Mouse (Mus musculus) kidney, embryonic 16.5 days (tissue): ENCODE data around the gene Amn. TPM values are rescaled to one million over a fixed set of nuclear protein-coding genes. Genes with fewer than 3 reads are reported as not detected.
A peak's percentile ranks its signal among the peaks of the same experiment; 100 is the strongest.

ENCODE experiments used
- ATAC-seq: fragments of 200-750 bp; cut with Nextera tagmentation; 2 replicates; pipeline ENCODE4 v1.8.0; 2017; ENCODE audit warnings: moderate TSS enrichment; ENCODE audit not compliant: low FRiP score, low TSS enrichment
- H3K27ac ChIP-seq: fragments of 300-500 bp; sonication (generic); 2 replicates; pipeline ENCODE4 v1.5.1; 2014; ENCODE audit warnings: low read length
- H3K27me3 ChIP-seq: fragments of 300-500 bp; sonication (generic); 2 replicates; pipeline ENCODE4 v1.6.1; 2014; ENCODE audit warnings: low read length, control low read depth, mixed read lengths; ENCODE audit not compliant: insufficient read depth
- H3K36me3 ChIP-seq: fragments of 300-500 bp; sonication (generic); 2 replicates; pipeline ENCODE4 v1.6.1; 2014; ENCODE audit warnings: low read length, control low read depth, mixed read lengths; ENCODE audit not compliant: insufficient read depth
- H3K4me1 ChIP-seq: fragments of 300-500 bp; sonication (generic); 2 replicates; pipeline ENCODE4 v1.6.1; 2014; ENCODE audit warnings: low read length, control low read depth, mixed read lengths; ENCODE audit not compliant: insufficient read depth
- H3K4me2 ChIP-seq: fragments of 300-500 bp; sonication (generic); replicated peaks from 2 replicates; pipeline ENCODE4 v1.6.1; 2014; ENCODE audit warnings: low read depth, low read length
- H3K4me3 ChIP-seq: fragments of 300-500 bp; sonication (generic); 2 replicates; pipeline ENCODE4 v1.5.1; 2014; ENCODE audit warnings: mild to moderate bottlenecking, low read length
- H3K9ac ChIP-seq: fragments of 300-500 bp; sonication (generic); replicated peaks from 2 replicates; pipeline ENCODE4 v1.6.1; 2014; ENCODE audit warnings: low read length
- H3K9me3 ChIP-seq: fragments of 300-500 bp; sonication (generic); 2 replicates; pipeline ENCODE4 v1.6.1; 2016; ENCODE audit warnings: low read length, control low read depth
- WGBS: fragments of 180-500 bp; shearing (Covaris S2); extraction: QIAGEN DNeasy Blood & Tissue Kit; methylation state at CpG from one replicate; pipeline ENCODE4 v1.1.7; 2014; 5-methylcytosine and 5-hydroxymethylcytosine counted together
- polyA plus RNA-seq: library from polyadenylated mRNA; unstranded; fragments of >200 nt; fragmentation: Nextera tagmentation; extraction: Ambion mirVana; gene quantifications from 2 replicates; pipeline ENCODE4 v1.2.1, GENCODE M21; 2015

The Amn gene
- polyA plus RNA-seq, 1 experiment from 2014 or later: 87.7 TPM

DNA sequence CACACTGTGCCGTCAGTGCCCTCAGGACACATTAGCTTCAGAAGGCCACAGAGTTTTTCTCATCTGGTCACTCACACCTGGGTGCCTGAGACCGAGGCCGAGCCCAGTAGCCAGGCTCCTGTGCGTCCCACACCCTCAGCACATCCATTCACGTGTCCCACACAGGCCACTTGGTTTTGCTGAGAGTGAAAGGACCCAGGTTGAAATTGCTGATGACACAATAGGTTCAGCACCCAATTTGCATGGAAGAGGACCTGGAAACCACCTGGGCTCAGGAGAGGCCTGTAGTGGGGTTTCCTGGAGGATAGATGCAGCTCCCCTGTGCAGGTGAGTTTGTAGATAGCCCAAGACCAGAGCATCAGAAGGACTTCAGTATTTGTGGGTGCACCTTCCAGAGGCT is 32.5 kb upstream of the Amn start:
- Histone ChIP-seq H3K9ac (no peak overlapping the region), H3K27ac (peak overlapping the region; percentile 76), H3K4me2 (no peak overlapping the region), H3K4me1 (peaks cover 22% of the 10 kb centered on the region), H3K36me3 (peaks cover 3% of the 10 kb centered on the region; the same call in 1 of the 2 replicates), H3K9me3 (no peaks in the 10 kb centered on the region), H3K4me3 (no peak overlapping the region), H3K27me3 (no peaks in the 10 kb centered on the region)
- 89% methylated on average over 5 of the region's 5 CpGs for WGBS
- no peak for ATAC-seq

DNA sequence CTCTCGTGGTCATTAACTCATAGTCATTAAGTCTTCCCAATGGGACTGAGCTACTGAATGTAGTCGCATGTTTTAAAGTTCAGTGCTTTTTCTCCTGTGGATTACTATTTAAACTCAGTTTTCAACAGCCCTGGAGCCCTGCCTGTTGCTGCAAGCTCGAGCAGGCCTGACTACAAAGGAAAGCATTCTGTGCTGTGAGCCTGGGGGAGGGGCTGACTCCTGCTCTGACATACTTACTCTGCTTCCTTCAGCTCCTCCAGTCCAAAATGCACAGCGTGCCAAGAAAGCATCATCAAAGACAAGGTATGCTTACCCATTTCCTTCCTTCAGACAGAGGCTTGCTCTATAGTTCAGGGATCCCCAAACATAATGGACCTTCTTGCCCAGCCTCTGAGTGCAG is 32.1 kb upstream of the Amn start:
- Histone ChIP-seq H3K27ac (peak overlapping the region; percentile 76), H3K4me3 (no peak overlapping the region), H3K9ac (no peak overlapping the region), H3K4me1 (peaks cover 22% of the 10 kb centered on the region), H3K36me3 (peaks cover 5% of the 10 kb centered on the region; the same call in 1 of the 2 replicates), H3K27me3 (no peaks in the 10 kb centered on the region), H3K4me2 (no peak overlapping the region), H3K9me3 (no peaks in the 10 kb centered on the region)
- 0 out of 2 replicates have a peak, but pooled peaks have one; percentile 67 for ATAC-seq
- 28% methylated on average over 4 of the region's 4 CpGs for WGBS

DNA sequence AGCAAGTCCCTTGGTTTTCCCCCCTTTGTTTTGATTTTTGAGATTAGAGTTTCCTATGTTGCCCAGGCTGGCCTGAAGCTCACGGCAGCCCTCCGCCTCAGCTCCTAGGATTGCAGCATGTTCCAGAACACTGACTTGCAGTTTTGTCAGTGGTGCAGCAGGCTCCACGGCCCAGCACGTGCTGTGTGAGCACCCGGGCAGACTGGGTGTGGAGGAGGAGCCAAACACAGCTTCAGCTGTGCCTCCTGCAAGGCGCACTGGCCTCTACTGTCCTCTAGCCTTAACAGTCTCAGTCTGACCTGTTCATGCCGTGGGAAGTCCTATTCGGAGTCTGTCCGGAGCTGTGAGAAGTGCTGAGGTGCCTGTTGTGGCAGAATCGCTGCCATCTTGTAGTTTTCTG is 31.0 kb upstream of the Amn start:
- no peak overlapping the region for H3K4me2 ChIP-seq
- H3K4me1 ChIP-seq: peaks cover 22% of the 10 kb centered on the region
- H3K9me3 ChIP-seq: no peaks in the 10 kb centered on the region
- H3K9ac ChIP-seq: no peak overlapping the region
- H3K27me3 ChIP-seq: no peaks in the 10 kb centered on the region
- H3K36me3 ChIP-seq: peaks cover 6% of the 10 kb centered on the region; the same call in 1 of the 2 replicates
- H3K4me3 ChIP-seq: no peak overlapping the region
- WGBS: 59% methylated on average over 10 of the region's 10 CpGs
- H3K27ac ChIP-seq: peak overlapping the region; percentile 3; the same call in 1 of the 2 replicates
- ATAC-seq: peak; percentile 61

DNA sequence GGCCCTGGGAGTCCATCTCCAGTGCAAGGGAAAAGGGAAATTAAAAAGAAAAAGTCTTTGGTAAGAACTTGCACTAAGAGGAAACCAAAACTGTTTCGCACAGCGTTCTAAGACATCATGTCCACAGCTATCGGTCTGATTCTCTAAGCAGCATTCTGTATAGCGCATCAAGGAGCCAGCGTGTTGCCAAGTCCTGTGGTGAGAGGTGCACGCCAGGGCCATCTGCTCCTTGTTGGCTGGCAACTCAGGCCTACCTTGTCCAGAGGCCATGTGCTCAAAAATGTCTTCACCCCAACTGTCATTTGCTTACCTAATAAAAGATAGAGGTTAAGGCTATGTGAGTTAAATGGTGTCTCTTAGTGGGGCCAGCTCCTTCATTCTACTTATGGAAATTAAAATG is 29.0 kb upstream of the Amn start:
- Histone ChIP-seq H3K4me2 (no peak overlapping the region), H3K27ac (no peak overlapping the region), H3K4me1 (peaks cover 22% of the 10 kb centered on the region), H3K9me3 (no peaks in the 10 kb centered on the region), H3K36me3 (peaks cover 6% of the 10 kb centered on the region; the same call in 1 of the 2 replicates), H3K4me3 (no peak overlapping the region), H3K27me3 (no peaks in the 10 kb centered on the region), H3K9ac (no peak overlapping the region)
- ATAC-seq: no peak
- 97% methylated on average over 6 of the region's 6 CpGs for WGBS

DNA sequence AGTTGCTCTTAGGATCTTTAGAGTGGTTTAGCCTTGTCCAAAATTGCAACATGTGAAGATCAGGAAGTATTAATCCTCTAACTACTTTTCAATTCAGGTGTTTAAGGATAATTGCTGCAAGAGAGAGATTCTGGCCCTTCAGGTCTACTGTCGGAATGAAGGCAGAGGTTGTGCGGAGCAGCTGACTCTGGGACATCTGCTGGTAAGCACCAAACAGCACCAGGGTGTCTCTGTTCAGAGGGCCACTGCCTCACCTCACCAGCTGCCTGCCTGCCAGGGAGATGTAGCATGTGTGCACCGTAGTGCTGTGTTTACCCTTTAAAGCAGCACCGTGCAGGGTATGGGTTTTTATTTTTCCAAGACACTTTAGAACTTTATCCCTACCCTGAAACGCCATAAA is 28.5 kb upstream of the Amn start:
- Histone ChIP-seq H3K4me3 (no peak overlapping the region), H3K4me1 (peaks cover 22% of the 10 kb centered on the region), H3K9me3 (no peaks in the 10 kb centered on the region), H3K27ac (no peak overlapping the region), H3K36me3 (peaks cover 6% of the 10 kb centered on the region; the same call in 1 of the 2 replicates), H3K9ac (no peak overlapping the region), H3K4me2 (no peak overlapping the region), H3K27me3 (no peaks in the 10 kb centered on the region)
- WGBS: 77% methylated on average over 5 of the region's 5 CpGs
- no peak for ATAC-seq

DNA sequence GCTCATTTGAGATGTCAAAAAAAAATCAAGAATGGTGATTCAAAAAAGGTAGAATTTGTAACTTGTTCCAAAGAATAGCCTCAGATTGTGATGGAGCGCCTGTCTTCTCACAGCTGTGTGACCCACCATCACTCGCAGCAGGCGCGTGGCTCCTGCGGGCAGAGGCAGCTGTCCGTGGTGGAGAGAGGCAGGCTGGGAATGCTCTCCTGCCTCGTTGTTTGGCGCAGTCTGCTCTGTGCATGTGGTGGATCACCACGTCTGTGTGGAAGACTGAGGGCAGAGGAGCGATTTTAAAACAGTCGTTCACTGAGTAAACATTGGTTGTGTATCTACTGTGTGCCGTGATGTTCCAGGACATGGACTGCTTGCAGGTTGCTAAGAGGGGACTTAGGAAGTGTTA is 27.2 kb upstream of the Amn start:
- no peak for ATAC-seq
- Histone ChIP-seq H3K4me2 (no peak overlapping the region), H3K9me3 (no peaks in the 10 kb centered on the region), H3K27ac (no peak overlapping the region), H3K4me1 (peaks cover 10% of the 10 kb centered on the region; the same call in 1 of the 2 replicates), H3K36me3 (peaks cover 15% of the 10 kb centered on the region), H3K4me3 (no peak overlapping the region), H3K9ac (no peak overlapping the region), H3K27me3 (no peaks in the 10 kb centered on the region)
- WGBS: 91% methylated on average over 12 of the region's 12 CpGs

DNA sequence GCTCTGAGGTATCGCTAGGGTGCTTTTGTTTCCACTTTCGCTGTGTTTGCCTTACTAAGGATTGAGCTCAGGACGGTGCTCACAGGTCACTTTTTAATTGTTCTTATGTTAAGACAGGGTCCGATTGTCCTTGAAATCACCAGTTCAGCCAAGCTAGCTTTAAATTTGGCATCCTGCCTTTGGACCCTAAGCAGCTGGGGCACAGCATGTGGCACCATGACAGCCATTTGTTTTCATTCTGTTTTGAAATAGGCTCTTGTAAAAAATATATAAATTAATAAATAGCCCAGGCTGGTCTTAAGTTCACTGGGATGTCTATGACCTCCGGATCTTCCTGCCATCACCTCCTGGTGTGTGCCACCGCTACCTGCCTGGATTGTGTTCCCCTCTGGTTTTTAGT is 25.8 kb upstream of the Amn start:
- Histone ChIP-seq H3K27me3 (no peaks in the 10 kb centered on the region), H3K9ac (no peak overlapping the region), H3K4me3 (no peak overlapping the region), H3K27ac (no peak overlapping the region), H3K4me1 (peaks cover 2% of the 10 kb centered on the region; the same call in 1 of the 2 replicates), H3K36me3 (peaks cover 15% of the 10 kb centered on the region), H3K4me2 (no peak overlapping the region), H3K9me3 (no peaks in the 10 kb centered on the region)
- ATAC-seq: no peak
- 91% methylated on average over 6 of the region's 6 CpGs for WGBS

DNA sequence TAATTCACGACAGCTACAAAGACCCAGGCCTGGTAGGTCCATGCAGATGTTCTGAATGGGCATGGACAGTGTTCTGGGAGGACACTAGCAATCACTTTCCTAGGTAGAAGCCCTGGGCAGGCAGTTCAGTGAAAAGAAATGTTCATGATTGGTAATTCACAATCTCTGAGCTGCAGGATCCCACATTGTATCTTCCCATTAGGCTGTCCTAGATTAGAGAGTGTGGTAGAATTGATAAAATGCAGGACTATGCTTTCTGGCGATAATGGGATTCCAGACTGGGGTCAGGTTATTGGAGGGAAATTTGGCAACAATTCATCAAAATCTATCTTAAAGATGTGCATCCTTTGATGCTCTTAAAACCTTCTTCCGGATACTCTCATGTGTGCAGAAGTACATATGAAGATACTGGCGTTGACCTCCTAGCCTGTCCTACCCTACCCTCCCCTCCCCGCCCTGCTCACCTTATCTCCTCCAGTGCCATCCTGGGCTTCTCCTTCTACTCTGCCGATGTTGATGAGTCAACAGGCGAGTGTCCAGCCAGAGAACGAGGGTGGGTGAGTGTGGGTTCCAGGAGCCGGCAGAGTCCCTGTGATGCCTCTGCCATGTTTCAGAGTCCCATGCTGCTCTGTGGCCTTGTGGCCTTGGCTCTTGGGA is 24.0 kb upstream of the Amn start:
- WGBS: 91% methylated on average over 9 of the region's 9 CpGs
- no peaks in the 10 kb centered on the region for H3K4me1 ChIP-seq

DNA sequence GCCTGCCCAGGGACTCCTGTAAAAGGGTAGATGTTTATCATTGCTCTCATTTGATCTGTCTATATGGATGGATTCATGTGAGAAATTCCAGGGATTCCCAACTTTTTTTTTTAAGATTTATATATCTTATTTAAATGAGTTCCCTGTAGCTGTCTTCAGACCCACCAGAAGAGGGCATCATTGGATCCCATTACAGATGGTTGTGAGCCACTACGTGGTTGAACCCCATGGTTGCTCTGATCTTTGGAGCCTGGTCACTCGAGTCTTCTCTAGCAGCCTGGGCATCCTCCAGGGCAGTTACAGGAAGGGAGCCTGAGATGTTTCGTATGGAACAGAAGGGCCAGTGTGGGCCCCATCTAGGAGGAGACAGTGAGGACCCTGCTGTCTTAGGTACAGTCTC is 21.8 kb upstream of the Amn start:
- H3K27me3 ChIP-seq: no peaks in the 10 kb centered on the region
- H3K4me1 ChIP-seq: no peaks in the 10 kb centered on the region
- no peak overlapping the region for H3K27ac ChIP-seq
- no peak overlapping the region for H3K4me2 ChIP-seq
- ATAC-seq: no peak
- no peak overlapping the region for H3K4me3 ChIP-seq
- WGBS: 61% methylated on average over 3 of the region's 3 CpGs
- no peak overlapping the region for H3K9ac ChIP-seq
- no peaks in the 10 kb centered on the region for H3K9me3 ChIP-seq
- H3K36me3 ChIP-seq: peaks cover 12% of the 10 kb centered on the region

More for the DNA sequence above, 24.0 kb upstream of the Amn start:
- no peak for ATAC-seq
- no peaks in the 10 kb centered on the region for H3K9me3 ChIP-seq
- no peaks in the 10 kb centered on the region for H3K27me3 ChIP-seq
- no peak overlapping the region for H3K9ac ChIP-seq
- H3K4me2 ChIP-seq: no peak overlapping the region
- H3K27ac ChIP-seq: no peak overlapping the region
- no peak overlapping the region for H3K4me3 ChIP-seq
- H3K36me3 ChIP-seq: peaks cover 15% of the 10 kb centered on the region

DNA sequence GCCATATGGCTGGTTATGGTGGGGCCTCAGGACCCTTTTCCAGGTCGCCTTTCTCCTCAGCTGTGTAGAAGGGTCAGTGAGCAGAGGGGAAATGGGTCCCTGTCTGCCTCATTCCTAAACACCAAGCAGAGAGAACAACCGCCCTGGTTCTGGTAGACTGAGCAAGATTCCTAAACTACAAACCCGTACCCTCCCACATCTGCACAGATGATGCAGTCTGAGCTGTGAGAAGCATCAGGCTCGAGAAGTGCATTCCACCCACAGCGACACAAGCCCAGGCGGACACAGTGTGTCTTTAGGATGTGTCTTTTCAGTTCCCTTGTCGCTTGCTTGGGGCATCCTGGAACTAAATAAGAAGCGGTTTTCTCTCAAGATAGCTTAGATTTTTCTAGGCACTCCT is 20.8 kb upstream of the Amn start:
- H3K27ac ChIP-seq: no peak overlapping the region
- H3K4me3 ChIP-seq: no peak overlapping the region
- no peaks in the 10 kb centered on the region for H3K4me1 ChIP-seq
- no peak overlapping the region for H3K4me2 ChIP-seq
- H3K36me3 ChIP-seq: peaks cover 9% of the 10 kb centered on the region
- WGBS: 45% methylated on average over 8 of the region's 8 CpGs
- no peaks in the 10 kb centered on the region for H3K27me3 ChIP-seq
- no peaks in the 10 kb centered on the region for H3K9me3 ChIP-seq
- no peak overlapping the region for H3K9ac ChIP-seq
- peak; percentile 71; the same call in 1 of the 2 replicates for ATAC-seq
